Mouse (Mus musculus): ENCODE results near the gene Bmp6.

GRCm38 (mm10) chr13:38425294-38425693, 80.4 kb downstream of the Bmp6 start:
- TF ChIP-seq CTCF (IDR thresholded peaks at IDR 0.05; ENCODE audit: low read depth) (no peak), EP300 (IDR thresholded peaks at IDR 0.05; ENCODE audit: low read depth) (no peak)

All from heart, postnatal 0 days (tissue).